In the genomic region with DNA sequence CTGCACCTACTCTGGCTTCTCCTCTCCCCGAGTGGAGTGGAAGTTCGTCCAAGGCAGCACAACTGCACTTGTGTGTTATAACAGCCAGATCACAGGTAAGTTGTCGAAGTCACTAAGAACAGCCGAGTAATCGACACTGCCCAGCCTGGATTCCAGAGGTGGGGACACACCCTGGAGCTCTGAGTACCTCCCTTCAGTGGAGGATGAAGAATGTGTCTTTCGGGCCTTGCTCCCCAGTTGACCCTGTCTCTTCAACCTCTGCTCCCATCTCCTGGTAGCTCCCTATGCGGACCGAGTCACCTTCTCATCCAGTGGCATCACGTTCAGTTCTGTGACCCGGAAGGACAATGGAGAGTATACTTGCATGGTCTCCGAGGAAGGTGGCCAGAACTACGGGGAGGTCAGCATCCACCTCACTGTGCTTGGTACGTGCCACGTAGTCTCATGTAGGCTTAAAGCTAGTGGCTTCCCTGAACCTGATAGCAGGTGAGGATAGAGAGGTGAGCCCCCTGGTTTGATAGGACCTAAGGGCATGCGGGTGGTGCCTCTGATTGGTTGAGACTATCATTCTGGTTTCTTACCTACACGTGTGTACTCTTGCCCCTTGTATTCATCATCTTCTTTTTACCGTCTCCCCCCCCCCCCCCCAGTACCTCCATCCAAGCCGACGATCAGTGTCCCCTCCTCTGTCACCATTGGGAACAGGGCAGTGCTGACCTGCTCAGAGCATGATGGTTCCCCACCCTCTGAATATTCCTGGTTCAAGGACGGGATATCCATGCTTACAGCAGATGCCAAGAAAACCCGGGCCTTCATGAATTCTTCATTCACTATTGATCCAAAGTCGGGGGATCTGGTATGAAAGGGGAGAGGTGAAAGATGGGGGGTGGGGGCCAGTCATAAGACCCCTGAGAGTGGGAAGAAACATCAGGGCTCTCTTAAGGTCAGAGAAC, we compare ENCODE assay signal across 25 mouse cellular contexts. TPM values are rescaled to one million over a fixed set of nuclear protein-coding genes. Genes with fewer than 3 reads are reported as not detected.
DNase-seq lines count a peak whose midpoint lies in the region; ATAC-seq and TF ChIP-seq lines count a peak whose summit lies in the region.
"Had no signal": no experiment of that assay in that cellular context is flagged by ENCODE, and none has a peak within 500 bp of the region (broad histone marks: within the 10 kb centered on the region; RNA-seq: fewer than 3 reads in every experiment).

No protein-coding gene starts in this region.

- no peaks in the 10 kb centered on the region for H3K27me3 ChIP-seq in forebrain, embryonic 12.5 days
- no peaks in the 10 kb centered on the region for H3K27me3 ChIP-seq in forebrain, embryonic 15.5 days
- no peaks in the 10 kb centered on the region for H3K27me3 ChIP-seq in kidney, embryonic 16.5 days (ENCODE audit: insufficient read depth, low read length)
- H3K27me3 ChIP-seq in E14TG2a.4 (ENCODE audit: insufficient read depth, low read length): no peaks in the 10 kb centered on the region
- H3K27me3 ChIP-seq: embryonic facial prominence, embryonic 13.5 days; hindbrain, embryonic 13.5 days; liver, embryonic 12.5 days; neural tube, embryonic 12.5 days had no signal

- H3K9me3 ChIP-seq in forebrain, embryonic 12.5 days: no peaks in the 10 kb centered on the region
- no peaks in the 10 kb centered on the region for H3K9me3 ChIP-seq in forebrain, embryonic 15.5 days
- H3K9me3 ChIP-seq in kidney, embryonic 16.5 days (ENCODE audit: low read length): no peaks in the 10 kb centered on the region
- no peaks in the 10 kb centered on the region for H3K9me3 ChIP-seq in E14TG2a.4 (ENCODE audit: low read length)
- H3K9me3 ChIP-seq: embryonic facial prominence, embryonic 13.5 days; hindbrain, embryonic 13.5 days; liver, embryonic 12.5 days; neural tube, embryonic 12.5 days had no signal

- no peak overlapping the region for H3K4me3 ChIP-seq in forebrain, embryonic 12.5 days (replicated peaks)
- H3K4me3 ChIP-seq in forebrain, embryonic 15.5 days: no peak overlapping the region
- H3K4me3 ChIP-seq in kidney, embryonic 16.5 days (ENCODE audit: low read length): no peak overlapping the region
- peak overlapping the region; percentile 37; the same call in 1 of the 2 replicates for H3K4me3 ChIP-seq in E14TG2a.4 (replicated peaks; ENCODE audit: low read length)
- H3K4me3 ChIP-seq: embryonic facial prominence, embryonic 13.5 days; hindbrain, embryonic 13.5 days; layer of hippocampus, adult 2 months; left cerebral cortex, adult 2 months; liver, embryonic 12.5 days; myocyte; neural tube, embryonic 12.5 days had no signal

- ATAC-seq in forebrain, embryonic 12.5 days (ENCODE audit: low FRiP score): no peak
- ATAC-seq in forebrain, embryonic 15.5 days (replicated peaks): no peak
- ATAC-seq in kidney, embryonic 16.5 days (ENCODE audit: low FRiP score, low TSS enrichment): 0 out of 2 replicates have a peak, but pooled peaks have one; percentile 60
- ATAC-seq: liver, embryonic 12.5 days; liver, postnatal 0 days had no signal

- H3K4me2 ChIP-seq in forebrain, embryonic 12.5 days: peak overlapping the region; percentile 26
- no peak overlapping the region for H3K4me2 ChIP-seq in forebrain, embryonic 15.5 days (replicated peaks)
- no peak overlapping the region for H3K4me2 ChIP-seq in kidney, embryonic 16.5 days (replicated peaks; ENCODE audit: low read depth, low read length)
- H3K4me2 ChIP-seq: embryonic facial prominence, embryonic 13.5 days; liver, embryonic 12.5 days; neural tube, embryonic 12.5 days had no signal

- no peak for TF ChIP-seq CTCF in E14TG2a.4 (conservative IDR thresholded peaks at IDR 0.05; ENCODE audit: low read length)

- no peaks in the 10 kb centered on the region for H3K36me3 ChIP-seq in forebrain, embryonic 12.5 days (replicated peaks)
- no peaks in the 10 kb centered on the region for H3K36me3 ChIP-seq in forebrain, embryonic 15.5 days
- peaks cover 42% of the 10 kb centered on the region for H3K36me3 ChIP-seq in kidney, embryonic 16.5 days (ENCODE audit: insufficient read depth, low read length)
- H3K36me3 ChIP-seq in E14TG2a.4 (ENCODE audit: insufficient read depth, low read length): peaks cover 42% of the 10 kb centered on the region
- H3K36me3 ChIP-seq: hindbrain, embryonic 13.5 days; neural tube, embryonic 12.5 days had no signal

- no peak for DNase-seq in kidney, postnatal 4 days
- peak; percentile 51 for DNase-seq in ZHBTc4 (ENCODE audit: low read depth, low spot score)
- DNase-seq in spleen, postnatal 4 days (ENCODE audit: low spot score in 2 of 2): no peak
- DNase-seq: adrenal gland, adult 8-10 months; cerebellum, adult 8-10 months; cerebellum, postnatal 36 days; gastrocnemius, postnatal 10 days; heart, postnatal 36 days; kidney, adult 11 months; liver, postnatal 0 days; lung, postnatal 36 days; right cerebral cortex, postnatal 4 days; thymus, adult 2 months; thymus, postnatal 36 days had no signal

- no peak overlapping the region for H3K9ac ChIP-seq in forebrain, embryonic 12.5 days
- no peak overlapping the region for H3K9ac ChIP-seq in forebrain, embryonic 15.5 days (replicated peaks)
- no peak overlapping the region for H3K9ac ChIP-seq in kidney, embryonic 16.5 days (replicated peaks; ENCODE audit: low read length)
- H3K9ac ChIP-seq: embryonic facial prominence, embryonic 13.5 days; hindbrain, embryonic 13.5 days; liver, embryonic 12.5 days; liver, postnatal 0 days; neural tube, embryonic 12.5 days had no signal

- 88% methylated on average over 22 of the region's 22 CpGs for WGBS in forebrain, embryonic 12.5 days
- WGBS in forebrain, embryonic 15.5 days: 93% methylated on average over 22 of the region's 22 CpGs
- WGBS in kidney, embryonic 16.5 days: 92% methylated on average over 21 of the region's 22 CpGs

- peaks cover 14% of the 10 kb centered on the region; the same call in 1 of the 2 replicates for H3K4me1 ChIP-seq in forebrain, embryonic 12.5 days
- peaks cover 11% of the 10 kb centered on the region for H3K4me1 ChIP-seq in forebrain, embryonic 15.5 days
- peaks cover 8% of the 10 kb centered on the region for H3K4me1 ChIP-seq in kidney, embryonic 16.5 days (ENCODE audit: insufficient read depth, low read length)
- peaks cover 50% of the 10 kb centered on the region for H3K4me1 ChIP-seq in E14TG2a.4 (replicated peaks; ENCODE audit: low read depth, low read length)
- H3K4me1 ChIP-seq: neural tube, embryonic 12.5 days had no signal

- H3K27ac ChIP-seq in forebrain, embryonic 12.5 days: no peak overlapping the region
- H3K27ac ChIP-seq in forebrain, embryonic 15.5 days (replicated peaks): no peak overlapping the region
- H3K27ac ChIP-seq in kidney, embryonic 16.5 days (ENCODE audit: low read length): no peak overlapping the region
- H3K27ac ChIP-seq: embryonic facial prominence, embryonic 13.5 days; layer of hippocampus, adult 2 months; left cerebral cortex, adult 2 months; liver, embryonic 12.5 days; neural tube, embryonic 12.5 days had no signal

RNA-seq across cellular contexts. Expression of a gene that starts 23.5 kb away (rescaled TPM):
- 11.1 and 11.4 TPM in 2 replicates for polyA plus RNA-seq in forebrain, embryonic 12.5 days (2016; fragmentation: Nextera tagmentation; extraction: Ambion mirVana)
- 9.6 and 10.1 TPM in 2 replicates for polyA plus RNA-seq in forebrain, embryonic 15.5 days (2015; fragmentation: Nextera tagmentation; extraction: Ambion mirVana)
- 156 and 167 TPM in 2 replicates for polyA plus RNA-seq in kidney, embryonic 16.5 days (2015; fragmentation: Nextera tagmentation; extraction: Ambion mirVana)

RNA-seq across cellular contexts. Expression of a gene that starts 42.2 kb away (rescaled TPM):
- polyA plus RNA-seq in forebrain, embryonic 12.5 days (2016; fragmentation: Nextera tagmentation; extraction: Ambion mirVana): 9.0 and 11.0 TPM in 2 replicates
- polyA plus RNA-seq in forebrain, embryonic 15.5 days (2015; fragmentation: Nextera tagmentation; extraction: Ambion mirVana): 12.3 and 13.0 TPM in 2 replicates
- 6.6 and 7.0 TPM in 2 replicates for polyA plus RNA-seq in kidney, embryonic 16.5 days (2015; fragmentation: Nextera tagmentation; extraction: Ambion mirVana)

RNA-seq across cellular contexts. Expression of a gene that starts 42.5 kb away (rescaled TPM):
- 17.1 and 20.2 TPM in 2 replicates for polyA plus RNA-seq in forebrain, embryonic 12.5 days (2016; fragmentation: Nextera tagmentation; extraction: Ambion mirVana)
- polyA plus RNA-seq in forebrain, embryonic 15.5 days (2015; fragmentation: Nextera tagmentation; extraction: Ambion mirVana): 31.8 and 32.8 TPM in 2 replicates
- polyA plus RNA-seq in kidney, embryonic 16.5 days (2015; fragmentation: Nextera tagmentation; extraction: Ambion mirVana): 13.0 and 13.4 TPM in 2 replicates

RNA-seq across cellular contexts. Expression of a gene that starts 49.7 kb away (rescaled TPM):
- polyA plus RNA-seq in forebrain, embryonic 12.5 days (2016; fragmentation: Nextera tagmentation; extraction: Ambion mirVana): 175 and 190 TPM in 2 replicates
- polyA plus RNA-seq in forebrain, embryonic 15.5 days (2015; fragmentation: Nextera tagmentation; extraction: Ambion mirVana): 229 and 235 TPM in 2 replicates
- 84.8 and 90.9 TPM in 2 replicates for polyA plus RNA-seq in kidney, embryonic 16.5 days (2015; fragmentation: Nextera tagmentation; extraction: Ambion mirVana)

Comparison
In these comparisons a context has a peak if more than half of its experiments do, and no peak if none do; other contexts are left out.
1. RNA of a gene that starts 23.5 kb away (polyA plus RNA-seq): 156 to 167 TPM in kidney, embryonic 16.5 days; 11.1 to 11.4 TPM in forebrain, embryonic 12.5 days and 9.6 to 10.1 TPM in forebrain, embryonic 15.5 days; every median in the first group is over 10 times any median in the second.